Mouse (Mus musculus) G1E (cell line): ENCODE data around the gene Tsku. TPM values are rescaled to one million over a fixed set of nuclear protein-coding genes. Genes with fewer than 3 reads are reported as not detected.

ENCODE experiments used
- ATAC-seq: 2 replicates; pipeline ENCODE4 v1.8.0; 2016; ENCODE audit warnings: mild to moderate bottlenecking; ENCODE audit not compliant: insufficient number of reproducible peaks, poor library complexity, low FRiP score, severe bottlenecking; ENCODE audit errors: extremely low read depth
- DNase-seq: peaks from one replicate; pipeline ENCODE4 v3.0.0; 2012; ENCODE audit warnings: low spot score
- H3K27me3 ChIP-seq: 2 replicates; pipeline ENCODE4 v1.6.1; 2012; ENCODE audit warnings: mild to moderate bottlenecking, low read length, inconsistent platforms; ENCODE audit not compliant: insufficient read depth
- H3K36me3 ChIP-seq: replicated peaks from 2 replicates; pipeline ENCODE3; 2012; ENCODE audit warnings: mild to moderate bottlenecking, inconsistent platforms
- H3K4me1 ChIP-seq: 2 replicates; pipeline ENCODE4 v1.6.1; 2012; ENCODE audit warnings: low read depth, low read length, inconsistent platforms, mixed read lengths; ENCODE audit not compliant: insufficient read depth
- H3K4me3 ChIP-seq: 2 replicates; pipeline ENCODE4 v1.5.1; 2012; ENCODE audit warnings: low read depth, mild to moderate bottlenecking, inconsistent platforms, low read length, moderate library complexity, mixed read lengths
- H3K9me3 ChIP-seq: replicated peaks from 2 replicates; pipeline ENCODE4 v1.6.1; 2012; ENCODE audit warnings: inconsistent platforms
- CTCF ChIP-seq: IDR thresholded peaks from 2 replicates; pipeline ENCODE4 v1.5.1; 2012; ENCODE audit warnings: low read depth, low read length, inconsistent platforms, mixed read lengths
- GATA1 ChIP-seq: IDR thresholded peaks from 2 replicates; pipeline ENCODE4 v1.6.1; 2012; ENCODE audit warnings: borderline replicate concordance, low read length, inconsistent platforms, mixed read lengths
- GATA2 ChIP-seq: IDR thresholded peaks from 2 replicates; pipeline ENCODE4 v1.6.1; 2012; ENCODE audit warnings: low read depth, low read length, inconsistent platforms, borderline replicate concordance
- POLR2AphosphoS5 ChIP-seq: IDR thresholded peaks from 2 replicates; pipeline ENCODE4 v1.6.1; 2012; ENCODE audit warnings: low read depth, low read length, inconsistent platforms; ENCODE audit not compliant: insufficient replicate concordance
- TAL1 ChIP-seq: conservative IDR thresholded peaks from 2 replicates; pipeline ENCODE4 v1.6.1; 2012; ENCODE audit warnings: low read depth, low read length, inconsistent platforms, mixed read lengths
- polyA plus RNA-seq: library from polyadenylated mRNA; stranded (reverse); fragments of >175 nt; gene quantifications from 2 replicates; pipeline ENCODE4 v1.2.3, GENCODE M21; 2012
- total RNA-seq, 2 experiments: library from RNA; stranded (forward) in 1 of 2; stranded (reverse) in 1 of 2; fragments of 200-1000 nt in 1 of 2; fragments of >200 nt in 1 of 2; fragmentation: Nextera tagmentation in 1 of 2; gene quantifications; 2 replicates each; pipeline ENCODE4 v1.2.3; 2014 to 2017

Tsku gene
- total and polyA plus RNA-seq, 3 experiments = not detected

GRCm38 (mm10) chr7:98391351-98391936 lies 30.3 kb upstream of the Tsku start:
- H3K4me1 ChIP-seq = no peaks in the 10 kb centered on the region
- no peaks in the 10 kb centered on the region for H3K36me3 ChIP-seq
- ATAC-seq = no peak
- H3K9me3 ChIP-seq = no peaks in the 10 kb centered on the region
- H3K27me3 ChIP-seq = peaks cover 10% of the 10 kb centered on the region
- no peak overlapping the region for H3K4me3 ChIP-seq
- DNase-seq = no peak
- TF ChIP-seq GATA1 = no peak
- TF ChIP-seq GATA2 = no peak
- TF ChIP-seq TAL1 = no peak
- TF ChIP-seq POLR2AphosphoS5 = no peak
- no peak for TF ChIP-seq CTCF

DNA sequence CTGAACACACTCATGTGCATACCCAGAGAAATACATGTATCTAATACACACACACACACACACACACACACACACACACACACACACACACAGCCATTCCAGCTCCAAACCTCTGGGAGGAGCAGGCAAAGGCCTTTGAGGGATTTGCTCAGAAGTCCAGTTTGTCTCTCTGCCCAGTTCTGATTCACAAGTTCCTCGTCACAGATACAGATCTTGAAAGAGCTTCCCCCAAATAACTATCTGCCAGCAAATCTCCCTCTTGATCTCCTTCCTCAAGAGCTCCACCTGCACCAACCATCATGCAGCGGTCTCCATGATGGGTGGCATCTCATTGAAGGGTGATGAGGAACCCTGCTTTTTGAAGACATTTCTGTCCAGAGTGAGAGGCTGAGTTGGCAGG lies 29.4 kb upstream of the Tsku start:
- H3K9me3 ChIP-seq = no peaks in the 10 kb centered on the region
- no peaks in the 10 kb centered on the region for H3K36me3 ChIP-seq
- no peak overlapping the region for H3K4me3 ChIP-seq
- TF ChIP-seq TAL1 (no peak), POLR2AphosphoS5 (no peak), GATA2 (no peak), CTCF (no peak), GATA1 (no peak)
- ATAC-seq (no peak), DNase-seq (no peak)
- H3K27me3 ChIP-seq = peaks cover 10% of the 10 kb centered on the region
- H3K4me1 ChIP-seq = no peaks in the 10 kb centered on the region

GRCm38 (mm10) chr7:98389656-98390055 lies 28.5 kb upstream of the Tsku start:
- no peak overlapping the region for H3K4me3 ChIP-seq
- TF ChIP-seq CTCF (no peak), GATA2 (no peak), GATA1 (no peak), TAL1 (no peak), POLR2AphosphoS5 (no peak)
- no peaks in the 10 kb centered on the region for H3K36me3 ChIP-seq
- ATAC-seq (no peak), DNase-seq (no peak)
- no peaks in the 10 kb centered on the region for H3K4me1 ChIP-seq
- H3K27me3 ChIP-seq = peaks cover 10% of the 10 kb centered on the region
- no peaks in the 10 kb centered on the region for H3K9me3 ChIP-seq

DNA sequence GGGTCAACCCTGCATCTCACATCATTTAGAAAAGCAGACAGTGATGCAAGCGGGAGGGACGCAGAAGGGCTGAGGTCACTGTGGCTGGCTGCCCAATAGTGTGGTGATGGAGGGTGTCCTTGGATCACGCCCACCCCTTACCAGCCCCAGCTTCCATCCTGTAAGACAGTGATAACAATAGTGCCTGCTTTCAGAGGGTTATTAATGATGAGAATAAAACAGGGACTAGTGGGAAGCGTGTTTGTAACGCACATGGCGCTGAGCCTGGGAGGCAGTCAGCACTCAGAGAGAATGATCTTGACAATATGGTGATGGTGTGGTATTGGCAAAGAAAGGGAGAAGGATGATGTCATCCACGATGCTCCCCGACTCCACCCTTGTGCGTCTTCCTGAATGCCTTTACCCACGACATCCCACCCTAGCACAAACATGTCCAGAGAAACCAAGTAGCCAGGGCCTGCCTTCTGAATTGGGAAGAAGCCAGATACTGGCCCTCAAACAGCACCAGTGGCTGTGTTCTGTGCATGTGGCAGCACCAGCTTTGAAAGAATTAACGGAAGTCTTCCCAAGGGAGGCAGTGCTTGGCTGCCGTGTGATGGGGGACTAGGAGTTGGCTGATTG lies 27.9 kb upstream of the Tsku start:
- TF ChIP-seq POLR2AphosphoS5 (no peak), TAL1 (no peak), GATA2 (no peak), GATA1 (no peak), CTCF (no peak)
- Histone ChIP-seq H3K27me3 (peaks cover 10% of the 10 kb centered on the region), H3K4me3 (no peak overlapping the region), H3K36me3 (no peaks in the 10 kb centered on the region), H3K4me1 (no peaks in the 10 kb centered on the region), H3K9me3 (no peaks in the 10 kb centered on the region)
- no peak for DNase-seq
- ATAC-seq = no peak

GRCm38 (mm10) chr7:98387201-98387600 lies 26.1 kb upstream of the Tsku start:
- TF ChIP-seq GATA1 (no peak), GATA2 (no peak), CTCF (no peak), TAL1 (no peak), POLR2AphosphoS5 (no peak)
- Histone ChIP-seq H3K9me3 (no peaks in the 10 kb centered on the region), H3K36me3 (no peaks in the 10 kb centered on the region), H3K4me1 (no peaks in the 10 kb centered on the region), H3K27me3 (peaks cover 18% of the 10 kb centered on the region), H3K4me3 (no peak overlapping the region)
- no peak for ATAC-seq
- DNase-seq = no peak

DNA sequence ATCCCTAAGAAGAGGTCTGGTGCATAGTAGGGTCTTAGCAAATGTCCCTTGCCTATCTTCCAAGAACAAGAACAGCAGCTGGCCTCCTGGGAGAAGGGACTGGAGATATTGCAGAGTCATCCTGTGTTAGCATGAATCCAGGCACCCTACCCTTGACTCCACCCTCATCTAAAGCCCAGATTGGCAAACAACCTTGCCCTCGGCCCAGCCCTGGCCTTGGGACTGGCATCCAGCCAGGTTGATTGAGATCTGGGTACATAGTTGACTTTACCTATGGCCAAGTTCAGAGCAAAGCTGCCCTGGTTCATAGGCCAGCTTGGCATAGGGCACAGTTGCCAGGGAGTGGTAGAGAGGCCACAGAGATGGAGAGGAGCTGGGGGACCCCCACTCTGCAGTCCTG lies 24.0 kb upstream of the Tsku start:
- peaks cover 28% of the 10 kb centered on the region for H3K27me3 ChIP-seq
- no peak for ATAC-seq
- TF ChIP-seq GATA1 (no peak), TAL1 (no peak), GATA2 (no peak), CTCF (no peak), POLR2AphosphoS5 (no peak)

DNA sequence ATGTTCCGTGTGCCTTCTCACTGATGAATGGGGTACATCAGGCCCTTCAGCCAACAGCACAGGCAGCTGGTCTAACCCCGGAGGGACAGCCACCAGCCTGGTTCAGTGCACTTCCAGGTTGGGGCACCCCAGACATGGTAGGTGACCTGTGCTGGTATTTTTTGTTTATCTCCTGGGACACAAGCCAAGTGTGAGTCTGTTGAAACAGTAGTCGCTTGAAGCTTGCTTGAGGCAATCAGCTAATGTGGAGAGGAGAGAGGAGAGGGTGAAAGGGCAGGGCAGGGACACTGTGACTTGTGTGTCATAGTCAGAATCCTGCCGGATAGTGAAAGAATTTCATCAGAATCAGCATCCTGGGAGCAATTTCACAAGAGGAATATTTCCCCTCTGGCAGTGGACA lies 22.2 kb upstream of the Tsku start:
- no peak for TF ChIP-seq POLR2AphosphoS5
- TF ChIP-seq TAL1 = no peak
- no peak for TF ChIP-seq GATA1
- TF ChIP-seq GATA2 = no peak
- no peak for TF ChIP-seq CTCF
- Histone ChIP-seq H3K9me3 (no peaks in the 10 kb centered on the region), H3K4me1 (no peaks in the 10 kb centered on the region), H3K4me3 (no peak overlapping the region), H3K36me3 (no peaks in the 10 kb centered on the region), H3K27me3 (peaks cover 30% of the 10 kb centered on the region)
- no peak for DNase-seq
- no peak for ATAC-seq

More for the DNA sequence above, 24.0 kb upstream of the Tsku start:
- Histone ChIP-seq H3K4me3 (no peak overlapping the region), H3K4me1 (no peaks in the 10 kb centered on the region), H3K36me3 (no peaks in the 10 kb centered on the region), H3K9me3 (no peaks in the 10 kb centered on the region)
- DNase-seq = no peak
